Mouse (Mus musculus) adrenal gland, adult (tissue): ENCODE results near the gene Dcps.

Experiments used
- DNase-seq, 2 experiments: peaks; one replicate each; pipeline ENCODE4 v3.0.0; 2022 to 2023; ENCODE audit warnings: low spot score in 1 of 2; ENCODE audit not compliant: inconsistent age in 2 of 2

The Dcps gene

GRCm38 (mm10) chr9:35175251-35176123 lies at the start of gene Dcps:
Gene Dcps, minus strand, starts transcription at chr9:35176061.
- peak; percentile 94 to 98 for DNase-seq

- no peak for DNase-seq
Observed at GRCm38 (mm10) chr9:35223466-35223865, 47.6 kb upstream of the Dcps start.

- DNase-seq, result no peak
Observed at GRCm38 (mm10) chr9:35217963-35218362, 42.1 kb upstream of the Dcps start.

- no peak for DNase-seq
Observed at GRCm38 (mm10) chr9:35211573-35212511, 36.0 kb upstream of the Dcps start.

GRCm38 (mm10) chr9:35210542-35211474 lies 34.9 kb upstream of the Dcps start, which contains the start of gene Foxred1:
Gene Foxred1, minus strand, starts transcription at chr9:35211055.
- peak; percentile 99 to 100 for DNase-seq

- DNase-seq, result no peak
Observed at GRCm38 (mm10) chr9:35204421-35204820, 28.6 kb upstream of the Dcps start.

- no peak for DNase-seq
Observed at GRCm38 (mm10) chr9:35203536-35203935, 27.7 kb upstream of the Dcps start.

GRCm38 (mm10) chr9:35200529-35201060 lies 24.7 kb upstream of the Dcps start:
- no peak for DNase-seq

GRCm38 (mm10) chr9:35199772-35200471 lies 24.1 kb upstream of the Dcps start, which contains the start of the genes Srpr and Tirap:
Gene Srpr, plus strand, starts transcription at chr9:35200175.
Gene Tirap, minus strand, starts transcription at chr9:35200291.
- DNase-seq, result peak; percentile 93 to 98

- no peak for DNase-seq
Observed at GRCm38 (mm10) chr9:35198945-35199771, 23.3 kb upstream of the Dcps start.

- DNase-seq, result no peak
Observed at GRCm38 (mm10) chr9:35198351-35198750, 22.5 kb upstream of the Dcps start.

GRCm38 (mm10) chr9:35197625-35198024 lies 21.8 kb upstream of the Dcps start:
- no peak for DNase-seq

GRCm38 (mm10) chr9:35194048-35194447 lies 18.2 kb upstream of the Dcps start:
- DNase-seq, result no peak

GRCm38 (mm10) chr9:35192983-35193542 lies 17.2 kb upstream of the Dcps start:
- DNase-seq, result no peak

- peak; percentile 35 to 64 for DNase-seq
Observed at GRCm38 (mm10) chr9:35188700-35189099, 12.8 kb upstream of the Dcps start.

- no peak for DNase-seq
Observed at GRCm38 (mm10) chr9:35187351-35187903, 11.6 kb upstream of the Dcps start.

- no peak for DNase-seq
Observed at GRCm38 (mm10) chr9:35186430-35186829, 10.6 kb upstream of the Dcps start.

GRCm38 (mm10) chr9:35183359-35183758 lies 7.5 kb upstream of the Dcps start:
- DNase-seq, result no peak
